Mouse (Mus musculus): Measurements from ENCODE around the gene Thap3. TPM values are rescaled to one million over a fixed set of nuclear protein-coding genes. Genes with fewer than 3 reads are reported as not detected.

Gene Thap3
- polyA plus RNA-seq, 1 experiment: 29.8 TPM

- Histone ChIP-seq H3K27ac (ENCODE audit: insufficient read depth, low read depth, low read length) (peak overlapping the region; percentile 72), H3K4me3 (ENCODE audit: insufficient read depth, low read length) (peak overlapping the region; percentile 83), H3K4me1 (ENCODE audit: control insufficient read depth, insufficient read depth, low read length) (peaks cover 12% of the 10 kb centered on the region)
- TF ChIP-seq POLR2A (IDR thresholded peaks at IDR 0.05; ENCODE audit: borderline replicate concordance, low read depth, low read length): no peak
- no peak for TF ChIP-seq CTCF (IDR thresholded peaks at IDR 0.05; ENCODE audit: low read depth, low read length)
Observed at GRCm38 (mm10) chr4:152010091-152010706, 21.4 kb upstream of the Thap3 start.

- no peak for TF ChIP-seq POLR2A (IDR thresholded peaks at IDR 0.05; ENCODE audit: borderline replicate concordance, low read depth, low read length)
- TF ChIP-seq CTCF (IDR thresholded peaks at IDR 0.05; ENCODE audit: low read depth, low read length): no peak
- peak overlapping the region; percentile 72 for H3K27ac ChIP-seq (ENCODE audit: insufficient read depth, low read depth, low read length)
- H3K4me1 ChIP-seq (ENCODE audit: control insufficient read depth, insufficient read depth, low read length): peaks cover 12% of the 10 kb centered on the region
- peak overlapping the region; percentile 83 for H3K4me3 ChIP-seq (ENCODE audit: insufficient read depth, low read length)
Observed at GRCm38 (mm10) chr4:152009076-152010051, 20.6 kb upstream of the Thap3 start.

- no peak for TF ChIP-seq CTCF (IDR thresholded peaks at IDR 0.05; ENCODE audit: low read depth, low read length)
- peak; percentile 72; the same call in 1 of the 2 replicates for TF ChIP-seq POLR2A (IDR thresholded peaks at IDR 0.05; ENCODE audit: borderline replicate concordance, low read depth, low read length)
- Histone ChIP-seq H3K27ac (ENCODE audit: insufficient read depth, low read depth, low read length) (peak within 1 kb of the TSS; percentile 72), H3K4me3 (ENCODE audit: insufficient read depth, low read length) (peak within 1 kb of the TSS; percentile 83), H3K4me1 (ENCODE audit: control insufficient read depth, insufficient read depth, low read length) (peaks cover 12% of the 10 kb centered on the region)
Observed at GRCm38 (mm10) chr4:152008622-152009075, 19.9 kb upstream of the Thap3 start, which contains the start of gene Klhl21. Gene Klhl21 (plus strand): TSS chr4:152008803.

- TF ChIP-seq CTCF (IDR thresholded peaks at IDR 0.05; ENCODE audit: low read depth, low read length): no peak
- no peak for TF ChIP-seq POLR2A (IDR thresholded peaks at IDR 0.05; ENCODE audit: borderline replicate concordance, low read depth, low read length)
- H3K27ac ChIP-seq (ENCODE audit: insufficient read depth, low read depth, low read length): no peak overlapping the region
- H3K4me1 ChIP-seq (ENCODE audit: control insufficient read depth, insufficient read depth, low read length): peaks cover 9% of the 10 kb centered on the region
- H3K4me3 ChIP-seq (ENCODE audit: insufficient read depth, low read length): peak overlapping the region; percentile 83
Observed at GRCm38 (mm10) chr4:152008148-152008500, 19.3 kb upstream of the Thap3 start.

GRCm38 (mm10) chr4:152007481-152008147 is 18.8 kb upstream of the Thap3 start:
- Histone ChIP-seq H3K4me3 (ENCODE audit: insufficient read depth, low read length) (peak overlapping the region; percentile 83), H3K27ac (ENCODE audit: insufficient read depth, low read depth, low read length) (no peak overlapping the region), H3K4me1 (ENCODE audit: control insufficient read depth, insufficient read depth, low read length) (peaks cover 6% of the 10 kb centered on the region)
- TF ChIP-seq POLR2A (IDR thresholded peaks at IDR 0.05; ENCODE audit: borderline replicate concordance, low read depth, low read length) (no peak), CTCF (IDR thresholded peaks at IDR 0.05; ENCODE audit: low read depth, low read length) (no peak)

GRCm38 (mm10) chr4:152006812-152007211 is 18.0 kb upstream of the Thap3 start:
- H3K4me1 ChIP-seq (ENCODE audit: control insufficient read depth, insufficient read depth, low read length): peaks cover 5% of the 10 kb centered on the region
- H3K4me3 ChIP-seq (ENCODE audit: insufficient read depth, low read length): no peak overlapping the region
- no peak for TF ChIP-seq CTCF (IDR thresholded peaks at IDR 0.05; ENCODE audit: low read depth, low read length)
- TF ChIP-seq POLR2A (IDR thresholded peaks at IDR 0.05; ENCODE audit: borderline replicate concordance, low read depth, low read length): no peak
- H3K27ac ChIP-seq (ENCODE audit: insufficient read depth, low read depth, low read length): no peak overlapping the region

GRCm38 (mm10) chr4:152006137-152006536 is 17.3 kb upstream of the Thap3 start:
- Histone ChIP-seq H3K4me3 (ENCODE audit: insufficient read depth, low read length) (no peak overlapping the region), H3K4me1 (ENCODE audit: control insufficient read depth, insufficient read depth, low read length) (no peaks in the 10 kb centered on the region; the same call in 1 of the 2 replicates), H3K27ac (ENCODE audit: insufficient read depth, low read depth, low read length) (no peak overlapping the region)
- TF ChIP-seq POLR2A (IDR thresholded peaks at IDR 0.05; ENCODE audit: borderline replicate concordance, low read depth, low read length) (no peak), CTCF (IDR thresholded peaks at IDR 0.05; ENCODE audit: low read depth, low read length) (peak; percentile 46; the same call in 1 of the 2 replicates)

GRCm38 (mm10) chr4:152002063-152002462 is 13.3 kb upstream of the Thap3 start:
- H3K4me3 ChIP-seq (ENCODE audit: insufficient read depth, low read length): no peak overlapping the region
- no peak overlapping the region for H3K27ac ChIP-seq (ENCODE audit: insufficient read depth, low read depth, low read length)
- TF ChIP-seq CTCF (IDR thresholded peaks at IDR 0.05; ENCODE audit: low read depth, low read length) (no peak), POLR2A (IDR thresholded peaks at IDR 0.05; ENCODE audit: borderline replicate concordance, low read depth, low read length) (no peak)
- peaks cover 22% of the 10 kb centered on the region for H3K4me1 ChIP-seq (ENCODE audit: control insufficient read depth, insufficient read depth, low read length)

- no peak overlapping the region for H3K4me3 ChIP-seq (ENCODE audit: insufficient read depth, low read length)
- H3K4me1 ChIP-seq (ENCODE audit: control insufficient read depth, insufficient read depth, low read length): peaks cover 22% of the 10 kb centered on the region
- H3K27ac ChIP-seq (ENCODE audit: insufficient read depth, low read depth, low read length): no peak overlapping the region
- TF ChIP-seq CTCF (IDR thresholded peaks at IDR 0.05; ENCODE audit: low read depth, low read length): no peak
- no peak for TF ChIP-seq POLR2A (IDR thresholded peaks at IDR 0.05; ENCODE audit: borderline replicate concordance, low read depth, low read length)
Observed at GRCm38 (mm10) chr4:152001335-152001734, 12.5 kb upstream of the Thap3 start.

All from bone marrow macrophage, adult 2 months (primary cell).